Mouse (Mus musculus) bone marrow, adult 2 months (tissue): Measurements from ENCODE around the gene Mpst. TPM values are rescaled to one million over a fixed set of nuclear protein-coding genes. Genes with fewer than 3 reads are reported as not detected.
A peak's percentile ranks its signal among the peaks of the same experiment; 100 is the strongest.

Source experiments
- H3K27ac ChIP-seq: fragments of 200-500 bp; 2 replicates; pipeline ENCODE4 v1.5.1; 2012; ENCODE audit warnings: low read depth, mild to moderate bottlenecking, control low read depth, inconsistent platforms, low read length; ENCODE audit not compliant: control insufficient read depth, poor library complexity, insufficient read depth
- H3K4me1 ChIP-seq: fragments of 200-500 bp; 2 replicates; pipeline ENCODE4 v1.6.1; 2011; ENCODE audit warnings: low read length; ENCODE audit not compliant: control insufficient read depth, insufficient read depth
- H3K4me3 ChIP-seq: fragments of 200-500 bp; replicated peaks from 2 replicates; pipeline ENCODE3; 2011; ENCODE audit warnings: mild to moderate bottlenecking, low read depth, low read length, control low read depth; ENCODE audit not compliant: control insufficient read depth
- CTCF ChIP-seq: fragments of 200-500 bp; IDR thresholded peaks from 2 replicates; pipeline ENCODE4 v1.5.1; 2011; ENCODE audit warnings: low read length, control low read depth; ENCODE audit not compliant: control insufficient read depth, insufficient read depth
- POLR2A ChIP-seq: fragments of 200-500 bp; IDR thresholded peaks from 2 replicates; pipeline ENCODE4 v1.6.1; 2011; ENCODE audit warnings: low read depth, mild to moderate bottlenecking, control low read depth, low read length, borderline replicate concordance; ENCODE audit not compliant: control insufficient read depth
- WGBS: fragments of 180-500 bp; shearing (Covaris S2); methylation state at CpG from one replicate; pipeline ENCODE4 v1.1.7; 2018; 5-methylcytosine and 5-hydroxymethylcytosine counted together
- polyA plus RNA-seq: library from polyadenylated mRNA; stranded (reverse); fragments of >200 nt; gene quantifications from 2 replicates; pipeline ENCODE4 v1.2.4, GENCODE M21; 2011; ENCODE audit warnings: low replicate concordance; ENCODE audit not compliant: missing spikeins, insufficient read depth, insufficient read length

Gene Mpst
- polyA plus RNA-seq, 1 experiment: 49.5 TPM

- H3K4me1 ChIP-seq: peaks cover 7% of the 10 kb centered on the region
- 2% methylated on average over 34 of the region's 34 CpGs for WGBS
- H3K27ac ChIP-seq: peak within 1 kb of the TSS; percentile 92
- H3K4me3 ChIP-seq: peak within 1 kb of the TSS; percentile 91
- TF ChIP-seq CTCF (no peak), POLR2A (0 out of 2 replicates have a peak, but pooled peaks have one; percentile 9)
These were observed 552 bp upstream of the Mpst start, which contains the start of gene Tst for GRCm38 (mm10) chr15:78405517-78406211. TSS of gene Tst (minus strand) at chr15:78405907.

GRCm38 (mm10) chr15:78409570-78410052, 3.4 kb downstream of the Mpst start:
- 79% methylated on average over 12 of the region's 12 CpGs for WGBS

GRCm38 (mm10) chr15:78413083-78413718, 7.0 kb downstream of the Mpst start:
- H3K4me3 ChIP-seq: no peak overlapping the region

More at GRCm38 (mm10) chr15:78409570-78410052, 3.4 kb downstream of the Mpst start:
- TF ChIP-seq POLR2A: 0 out of 2 replicates have a peak, but pooled peaks have one; percentile 4
- no peak for TF ChIP-seq CTCF
- Histone ChIP-seq H3K4me1 (peaks cover 4% of the 10 kb centered on the region; the same call in 1 of the 2 replicates), H3K27ac (no peak overlapping the region; the same call in 1 of the 2 replicates), H3K4me3 (no peak overlapping the region)

GRCm38 (mm10) chr15:78413719-78414117, 7.5 kb downstream of the Mpst start:
- no peak overlapping the region for H3K4me3 ChIP-seq
- WGBS: 50% methylated on average over 1 of the region's 1 CpGs
- H3K4me1 ChIP-seq: peaks cover 4% of the 10 kb centered on the region; the same call in 1 of the 2 replicates
- H3K27ac ChIP-seq: peak overlapping the region; percentile 86
- no peak for TF ChIP-seq POLR2A
- TF ChIP-seq CTCF: no peak

More at GRCm38 (mm10) chr15:78413083-78413718, 7.0 kb downstream of the Mpst start:
- TF ChIP-seq POLR2A (no peak), CTCF (no peak)
- peak overlapping the region; percentile 86 for H3K27ac ChIP-seq
- H3K4me1 ChIP-seq: peaks cover 4% of the 10 kb centered on the region; the same call in 1 of the 2 replicates
- WGBS: 65% methylated on average over 14 of the region's 14 CpGs

GRCm38 (mm10) chr15:78414157-78414556, 7.9 kb downstream of the Mpst start:
- H3K4me1 ChIP-seq: peaks cover 4% of the 10 kb centered on the region; the same call in 1 of the 2 replicates
- 0 out of 2 replicates have a peak overlapping the region, but pooled peaks have one; percentile 1 for H3K27ac ChIP-seq
- no peak for TF ChIP-seq CTCF
- TF ChIP-seq POLR2A: no peak
- WGBS: 96% methylated on average over 8 of the region's 8 CpGs
- H3K4me3 ChIP-seq: no peak overlapping the region

- WGBS: 81% methylated on average over 4 of the region's 4 CpGs
- Histone ChIP-seq H3K4me1 (peaks cover 4% of the 10 kb centered on the region; the same call in 1 of the 2 replicates), H3K27ac (no peak overlapping the region), H3K4me3 (no peak overlapping the region)
- TF ChIP-seq CTCF (no peak), POLR2A (no peak)
These were observed 10.7 kb downstream of the Mpst start for GRCm38 (mm10) chr15:78416937-78417336.

- Histone ChIP-seq H3K4me3 (no peak overlapping the region), H3K4me1 (no peaks in the 10 kb centered on the region), H3K27ac (no peak overlapping the region)
- TF ChIP-seq CTCF (no peak), POLR2A (no peak)
- 70% methylated on average over 13 of the region's 13 CpGs for WGBS
These were observed 14.2 kb downstream of the Mpst start for GRCm38 (mm10) chr15:78420395-78420794.
